Mouse (Mus musculus): ENCODE data around the gene Abl1. TPM values are rescaled to one million over a fixed set of nuclear protein-coding genes. Genes with fewer than 3 reads are reported as not detected.
A peak's percentile ranks its signal among the peaks of the same experiment; 100 is the strongest.

Abl1 gene
- total and polyA plus RNA-seq, 3 experiments = 27.5 to 31.8 (median 29.4) TPM

DNA sequence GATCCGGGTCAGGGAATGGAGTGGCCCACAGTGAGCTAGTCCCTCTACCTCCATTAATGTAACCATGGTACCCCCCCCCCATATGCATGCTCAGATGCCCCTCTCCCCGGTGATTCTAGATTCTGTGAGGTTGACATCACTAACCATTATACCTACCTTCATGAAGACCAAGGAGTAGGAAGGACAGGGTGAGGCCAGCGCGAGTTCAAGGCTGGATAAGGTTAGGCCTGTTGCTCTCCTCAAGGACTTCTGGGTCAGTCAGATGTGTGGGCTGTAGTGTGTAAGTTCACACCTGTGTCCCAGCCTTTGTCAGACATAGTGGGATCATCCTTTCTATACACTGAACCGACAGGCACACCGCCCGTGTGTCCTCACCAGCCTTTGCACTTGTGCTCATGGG lies 31.8 kb upstream of the Abl1 start:
- Histone ChIP-seq H3K4me3 (no peak overlapping the region), H3K27me3 (ENCODE audit: control insufficient read depth, insufficient read depth, low read length) (peaks cover 15% of the 10 kb centered on the region), H3K79me2 (replicated peaks; ENCODE audit: control insufficient read depth, insufficient read depth, low read length) (no peaks in the 10 kb centered on the region), H3K27ac (no peak overlapping the region), H3K36me3 (ENCODE audit: control insufficient read depth, insufficient read depth, low read length) (no peaks in the 10 kb centered on the region), H3K9ac (ENCODE audit: low read depth, low read length) (no peak overlapping the region), H3K4me1 (ENCODE audit: control insufficient read depth, insufficient read depth, low read length) (no peaks in the 10 kb centered on the region)
- 88% methylated on average over 7 of the region's 7 CpGs for WGBS
- TF ChIP-seq EP300 (IDR thresholded peaks at IDR 0.05; ENCODE audit: insufficient read depth, low read depth, low read length) (no peak), CTCF (IDR thresholded peaks at IDR 0.05) (no peak), POLR2A (IDR thresholded peaks at IDR 0.05; ENCODE audit: insufficient read depth, low read depth, low read length) (no peak)
- no peak for DNase-seq
- intact Hi-C loops (cut with DNase I) = no loop called here

- Histone ChIP-seq H3K79me2 (replicated peaks; ENCODE audit: control insufficient read depth, insufficient read depth, low read length) (no peaks in the 10 kb centered on the region), H3K27ac (no peak overlapping the region), H3K27me3 (ENCODE audit: control insufficient read depth, insufficient read depth, low read length) (peaks cover under 1% of the 10 kb centered on the region), H3K4me3 (no peak overlapping the region), H3K4me1 (ENCODE audit: control insufficient read depth, insufficient read depth, low read length) (no peaks in the 10 kb centered on the region), H3K9ac (ENCODE audit: low read depth, low read length) (no peak overlapping the region), H3K36me3 (ENCODE audit: control insufficient read depth, insufficient read depth, low read length) (no peaks in the 10 kb centered on the region)
- TF ChIP-seq EP300 (IDR thresholded peaks at IDR 0.05; ENCODE audit: insufficient read depth, low read depth, low read length) (no peak), CTCF (IDR thresholded peaks at IDR 0.05) (no peak), POLR2A (IDR thresholded peaks at IDR 0.05; ENCODE audit: insufficient read depth, low read depth, low read length) (no peak)
- DNase-seq = no peak
- intact Hi-C loops (cut with DNase I) = no loop called here
- WGBS = 58% methylated on average over 8 of the region's 8 CpGs
Measured at GRCm38 (mm10) chr2:31662939-31663803, 25.0 kb upstream of the Abl1 start.

- no peak overlapping the region for H3K27ac ChIP-seq
- TF ChIP-seq CTCF (IDR thresholded peaks at IDR 0.05) (no peak), POLR2A (IDR thresholded peaks at IDR 0.05; ENCODE audit: insufficient read depth, low read depth, low read length) (no peak), EP300 (IDR thresholded peaks at IDR 0.05; ENCODE audit: insufficient read depth, low read depth, low read length) (no peak)
Measured at GRCm38 (mm10) chr2:31663804-31664180, 24.4 kb upstream of the Abl1 start.

DNA sequence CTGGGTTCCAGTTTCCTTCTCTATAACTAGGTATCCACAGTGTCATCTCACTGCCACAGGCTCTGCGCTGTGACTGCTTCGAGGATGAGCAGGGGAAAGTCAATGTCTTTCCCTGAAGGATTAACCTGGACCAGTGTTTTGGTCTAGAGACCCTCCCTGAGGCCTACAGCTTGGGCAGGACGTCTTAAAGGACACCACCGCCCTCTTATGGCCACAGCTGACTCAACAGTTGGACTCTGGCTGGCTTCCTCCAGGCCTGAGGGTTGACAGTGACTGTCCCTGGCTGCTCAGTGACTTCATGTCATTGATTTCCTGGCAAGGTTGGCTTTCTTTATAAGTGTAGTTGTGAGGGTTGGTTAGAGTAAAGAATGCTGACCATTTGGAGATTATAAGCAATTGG lies 20.8 kb upstream of the Abl1 start:
- no peaks in the 10 kb centered on the region for H3K27me3 ChIP-seq (ENCODE audit: control insufficient read depth, insufficient read depth, low read length)
- TF ChIP-seq EP300 (IDR thresholded peaks at IDR 0.05; ENCODE audit: insufficient read depth, low read depth, low read length) (no peak), CTCF (IDR thresholded peaks at IDR 0.05) (peak; percentile 50)
- H3K4me1 ChIP-seq (ENCODE audit: control insufficient read depth, insufficient read depth, low read length) = peaks cover 3% of the 10 kb centered on the region
- no peak for DNase-seq
- H3K79me2 ChIP-seq (replicated peaks; ENCODE audit: control insufficient read depth, insufficient read depth, low read length) = no peaks in the 10 kb centered on the region
- intact Hi-C loops (cut with DNase I) = no loop called here
- no peak overlapping the region for H3K27ac ChIP-seq
- no peak overlapping the region for H3K9ac ChIP-seq (ENCODE audit: low read depth, low read length)
- 32% methylated on average over 4 of the region's 4 CpGs for WGBS
- no peaks in the 10 kb centered on the region for H3K36me3 ChIP-seq (ENCODE audit: control insufficient read depth, insufficient read depth, low read length)
- no peak overlapping the region for H3K4me3 ChIP-seq

More at GRCm38 (mm10) chr2:31663804-31664180, 24.4 kb upstream of the Abl1 start:
- DNase-seq = no peak
- H3K9ac ChIP-seq (ENCODE audit: low read depth, low read length) = no peak overlapping the region
- no peaks in the 10 kb centered on the region for H3K27me3 ChIP-seq (ENCODE audit: control insufficient read depth, insufficient read depth, low read length)
- no peaks in the 10 kb centered on the region for H3K36me3 ChIP-seq (ENCODE audit: control insufficient read depth, insufficient read depth, low read length)
- 95% methylated on average over 1 of the region's 1 CpGs for WGBS
- intact Hi-C loops (cut with DNase I) = no loop called here
- H3K4me3 ChIP-seq = no peak overlapping the region
- no peaks in the 10 kb centered on the region for H3K79me2 ChIP-seq (replicated peaks; ENCODE audit: control insufficient read depth, insufficient read depth, low read length)
- H3K4me1 ChIP-seq (ENCODE audit: control insufficient read depth, insufficient read depth, low read length) = no peaks in the 10 kb centered on the region

DNA sequence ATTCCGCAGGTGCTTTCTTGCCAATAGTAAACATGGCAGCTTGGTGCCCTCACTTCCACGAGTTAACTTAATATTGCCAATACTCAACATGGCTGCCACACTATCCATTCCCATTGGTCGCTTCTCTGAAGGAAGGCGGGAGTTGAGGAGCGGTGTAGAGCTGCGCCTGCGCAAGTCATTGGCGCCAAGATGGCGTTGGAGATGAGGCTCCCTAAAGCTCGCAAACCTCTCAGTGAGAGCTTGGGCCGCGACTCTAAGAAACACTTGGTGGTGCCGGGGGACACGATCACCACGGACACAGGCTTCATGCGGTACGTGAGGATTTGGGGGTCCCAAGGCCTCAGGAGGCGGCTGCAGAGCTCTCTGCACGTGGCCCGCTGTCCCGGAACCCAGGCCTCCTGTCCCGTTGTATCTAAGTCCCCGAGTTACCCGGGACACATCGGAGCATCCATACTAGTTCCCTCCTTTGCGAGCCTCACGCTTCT lies 17.6 kb upstream of the Abl1 start, which contains the start of gene Exosc2:
Gene Exosc2, plus strand, starts transcription at position 165 of the 485 bp plus-strand sequence.
- DNase-seq = peak; percentile 86 to 93
- peak within 1 kb of the TSS; percentile 69 for H3K4me3 ChIP-seq
- H3K4me1 ChIP-seq (ENCODE audit: control insufficient read depth, insufficient read depth, low read length) = peaks cover 3% of the 10 kb centered on the region
- no peaks in the 10 kb centered on the region for H3K27me3 ChIP-seq (ENCODE audit: control insufficient read depth, insufficient read depth, low read length)
- H3K36me3 ChIP-seq (ENCODE audit: control insufficient read depth, insufficient read depth, low read length) = no peaks in the 10 kb centered on the region
- no peaks in the 10 kb centered on the region for H3K79me2 ChIP-seq (replicated peaks; ENCODE audit: control insufficient read depth, insufficient read depth, low read length)
- intact Hi-C loops (cut with DNase I) = loop anchor here (1.0 to 5.0 kb wide), 2 partner anchors 18 to 98 kb away; partner anchors contain the start of genes Abl1 and Fubp3
- peak within 1 kb of the TSS; percentile 60 for H3K27ac ChIP-seq
- WGBS = 1% methylated on average over 27 of the region's 27 CpGs
- TF ChIP-seq EP300 (IDR thresholded peaks at IDR 0.05; ENCODE audit: insufficient read depth, low read depth, low read length) (0 out of 2 replicates have a peak, but pooled peaks have one; percentile 42), CTCF (IDR thresholded peaks at IDR 0.05) (no peak), POLR2A (IDR thresholded peaks at IDR 0.05; ENCODE audit: insufficient read depth, low read depth, low read length) (peak; percentile 95)
- H3K9ac ChIP-seq (ENCODE audit: low read depth, low read length) = peak within 1 kb of the TSS; percentile 75

DNA sequence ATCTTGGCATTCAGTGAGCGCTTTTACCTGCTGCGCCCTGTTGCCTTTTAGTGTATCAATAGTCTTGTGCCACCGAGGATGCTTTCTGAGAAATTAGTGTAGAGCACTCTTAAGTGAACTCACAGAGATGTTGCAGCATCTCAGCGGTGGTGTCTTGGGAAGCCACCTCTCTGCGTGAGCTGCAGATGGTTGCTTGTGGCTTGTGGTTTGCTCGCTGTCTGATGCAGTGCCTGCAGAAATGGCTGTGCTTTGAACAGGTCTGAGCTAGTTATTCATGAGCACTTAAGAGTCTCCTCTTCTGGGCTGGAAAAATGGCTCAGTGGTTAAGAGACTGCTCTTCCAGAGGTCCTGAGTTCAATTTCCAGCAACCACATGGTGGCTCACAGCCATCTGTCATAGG lies 9.5 kb upstream of the Abl1 start:
- Histone ChIP-seq H3K36me3 (ENCODE audit: control insufficient read depth, insufficient read depth, low read length) (no peaks in the 10 kb centered on the region), H3K4me1 (ENCODE audit: control insufficient read depth, insufficient read depth, low read length) (no peaks in the 10 kb centered on the region), H3K27ac (no peak overlapping the region), H3K9ac (ENCODE audit: low read depth, low read length) (no peak overlapping the region), H3K4me3 (no peak overlapping the region), H3K27me3 (ENCODE audit: control insufficient read depth, insufficient read depth, low read length) (no peaks in the 10 kb centered on the region), H3K79me2 (replicated peaks; ENCODE audit: control insufficient read depth, insufficient read depth, low read length) (no peaks in the 10 kb centered on the region)
- intact Hi-C loops (cut with DNase I) = no loop called here
- TF ChIP-seq EP300 (IDR thresholded peaks at IDR 0.05; ENCODE audit: insufficient read depth, low read depth, low read length) (no peak), CTCF (IDR thresholded peaks at IDR 0.05) (no peak), POLR2A (IDR thresholded peaks at IDR 0.05; ENCODE audit: insufficient read depth, low read depth, low read length) (no peak)
- no peak for DNase-seq
- WGBS = 92% methylated on average over 6 of the region's 6 CpGs
